Mouse (Mus musculus) monocyte, adult 2 months (primary cell): ENCODE measurements at regions not wholly inside any gene's neighbourhood (a gene's known extent, or its start where the extent isn't known, plus 50 kb on each side); places are given as distances from the start of the nearest gene placed in this dataset.

Source experiments
- DNase-seq, 2 experiments: peaks; one replicate each; pipeline ENCODE4 v3.0.0; 2022; ENCODE audit warnings: low spot score in 2 of 2, low read depth in 1 of 2

DNA sequence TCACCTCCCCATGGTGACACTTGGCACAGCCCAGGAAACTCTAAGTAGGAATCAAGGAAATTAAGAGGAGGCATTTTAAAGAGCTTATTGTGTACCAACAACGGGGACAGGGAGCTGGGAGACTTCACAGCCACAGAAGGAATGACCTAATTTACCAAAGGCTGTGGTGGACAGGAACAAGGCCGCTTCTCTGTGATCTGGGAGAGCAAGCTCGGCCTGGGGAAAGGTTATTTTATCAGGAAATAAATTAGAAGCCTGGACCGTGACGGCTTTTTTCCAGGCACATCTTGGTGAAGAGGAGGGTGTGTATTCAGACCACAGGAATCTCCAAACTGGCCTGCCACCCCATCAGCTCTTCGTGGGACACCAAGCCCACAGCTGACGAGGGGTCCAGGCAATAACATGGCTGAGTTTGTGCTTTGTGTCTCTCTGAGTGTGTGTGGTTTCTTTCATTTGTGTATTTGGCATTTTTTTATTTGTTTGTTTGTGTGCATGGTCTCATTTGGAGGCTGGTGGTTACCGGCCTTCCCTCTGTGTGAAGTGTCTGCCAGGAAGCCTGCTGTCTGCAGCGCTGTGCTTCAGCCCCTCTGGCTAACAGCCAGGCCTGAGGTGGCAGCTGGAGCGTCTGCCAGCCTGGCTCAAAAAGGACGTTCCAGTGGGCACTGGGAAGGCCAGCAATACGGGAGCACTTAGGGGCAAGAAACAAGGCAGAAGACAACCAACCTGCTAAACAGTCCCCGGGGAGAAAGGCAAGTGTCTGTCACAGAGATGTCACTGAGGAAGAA, 2174.6 kb upstream of the Gm7489 start:
- DNase-seq: no peak

DNA sequence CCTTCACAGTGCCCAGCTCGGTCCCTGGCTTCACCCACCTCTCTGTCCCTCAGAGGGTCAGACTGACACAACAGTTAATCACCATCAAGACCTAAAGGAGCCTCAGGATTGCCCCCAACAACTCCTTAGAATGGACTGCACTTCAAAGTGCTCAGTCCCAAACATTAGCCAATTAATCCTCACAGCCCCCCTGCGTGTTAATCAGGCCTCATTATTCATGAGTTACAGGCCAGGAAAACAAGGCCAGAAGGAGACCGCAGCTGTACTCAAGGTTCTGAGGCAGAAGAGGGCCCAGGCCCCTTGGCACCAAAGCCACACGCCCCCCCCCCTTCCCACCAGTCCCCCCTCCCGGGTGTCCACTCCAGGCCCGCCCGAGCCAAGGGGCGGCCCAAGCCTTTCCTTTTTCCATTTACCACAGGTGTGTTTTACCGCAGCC, 2163.8 kb upstream of the Gm7489 start:
- DNase-seq: no peak

DNA sequence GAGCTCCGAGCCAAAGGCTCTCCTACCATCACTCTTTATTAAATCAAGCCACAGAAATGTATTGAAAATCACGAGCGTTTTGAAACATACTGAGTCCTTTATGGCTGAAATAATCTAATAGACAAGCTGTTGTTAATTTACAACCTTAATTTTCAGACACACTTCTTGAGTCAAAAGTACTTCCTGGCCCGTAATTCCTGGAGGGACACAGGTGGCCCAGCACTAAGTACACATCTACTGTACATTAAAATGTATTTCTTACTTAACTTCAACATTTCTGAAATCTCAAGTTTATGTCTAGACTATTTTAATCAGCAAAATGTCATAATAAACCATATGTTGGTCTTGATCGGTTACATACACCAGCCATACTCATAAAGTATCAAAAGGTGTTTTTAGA, 2163.3 kb upstream of the Gm7489 start:
- DNase-seq: no peak

DNA sequence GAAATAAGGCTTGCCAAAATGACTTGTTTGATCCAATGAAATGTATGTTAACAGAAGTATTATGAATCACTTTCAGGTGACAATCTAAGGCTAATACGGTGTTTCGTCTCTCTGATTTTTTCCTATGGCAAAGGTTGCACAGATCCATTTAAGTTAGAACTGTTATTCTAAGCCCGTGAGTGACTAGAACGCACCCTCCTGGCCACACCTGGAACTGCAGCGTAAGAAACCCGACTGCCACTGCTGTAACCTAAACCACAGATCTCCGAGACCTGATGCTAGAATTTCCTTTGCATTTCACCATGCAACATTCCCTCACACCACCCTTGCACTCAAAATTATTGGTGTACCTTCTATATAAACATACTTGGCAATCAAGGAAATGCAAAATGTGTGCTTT, 2160.6 kb upstream of the Gm7489 start:
- DNase-seq: no peak

DNA sequence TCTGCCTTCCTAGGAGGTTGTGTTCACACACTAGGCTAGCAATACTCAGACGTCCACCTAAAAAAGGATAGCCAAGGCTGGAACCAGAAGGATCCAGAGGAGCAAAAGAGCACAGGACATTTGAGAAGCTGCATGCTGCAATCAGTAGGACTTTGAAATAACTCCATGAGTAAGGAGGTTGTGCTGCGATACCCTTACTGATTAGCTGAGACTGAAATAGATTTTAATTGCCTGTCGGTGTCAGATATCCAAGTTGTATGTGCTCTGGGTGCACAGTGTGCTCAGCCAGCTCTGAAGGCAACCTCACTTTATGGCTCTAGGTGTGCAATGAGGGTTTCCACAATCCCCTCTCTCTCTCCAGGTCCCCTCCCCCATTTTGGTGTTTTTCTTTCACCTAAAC, 2159.2 kb upstream of the Gm7489 start:
- no peak for DNase-seq

DNA sequence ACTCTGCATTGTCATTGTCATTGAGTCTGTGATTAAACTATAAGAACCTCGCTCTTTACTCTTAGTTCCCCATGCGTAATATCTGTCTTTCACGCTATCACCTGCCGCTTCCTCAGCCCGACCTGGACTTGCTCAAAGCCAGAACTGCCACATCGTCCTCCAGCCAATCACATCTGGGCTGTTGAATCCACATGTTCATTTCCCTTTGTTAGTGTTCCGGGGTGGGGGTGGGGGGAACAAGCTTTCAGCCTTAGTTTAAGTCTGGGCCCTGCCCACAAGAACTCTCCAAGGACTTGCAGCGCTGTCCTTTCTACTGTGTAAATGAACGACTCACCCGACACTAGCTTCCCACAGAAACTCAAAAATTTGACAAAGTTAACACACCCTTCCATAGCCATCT, 2154.6 kb upstream of the Gm7489 start:
- DNase-seq: no peak

DNA sequence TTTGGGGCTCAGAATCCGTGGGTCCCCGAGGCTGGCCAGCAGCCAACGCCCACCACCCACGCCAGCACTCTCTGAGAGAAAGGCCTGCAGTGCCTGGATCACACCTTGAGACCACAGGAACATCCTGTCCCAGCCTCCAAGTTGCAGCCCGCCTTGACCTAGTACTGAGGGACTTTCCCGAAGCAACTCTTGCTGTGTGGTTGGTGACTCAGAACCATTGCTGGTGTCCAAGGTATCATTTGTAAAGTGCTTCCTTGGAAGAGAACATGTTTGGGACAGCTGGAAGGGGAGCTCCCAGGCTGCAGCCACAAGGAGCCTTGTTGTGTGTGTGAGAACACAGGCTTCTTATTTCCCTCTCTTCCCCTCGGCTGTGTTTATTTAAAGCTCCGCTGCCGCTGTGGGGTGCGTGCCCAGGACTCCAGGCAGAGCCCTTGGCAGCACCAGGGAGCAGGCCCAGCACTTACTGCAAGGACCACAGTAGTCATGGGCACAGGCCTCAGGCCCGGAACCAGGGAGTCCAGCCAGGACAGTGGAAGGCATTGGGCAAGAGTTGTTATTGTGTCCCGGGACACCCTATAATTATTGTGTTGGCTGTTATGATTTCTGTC, 2153.8 kb upstream of the Gm7489 start:
- DNase-seq: no peak

DNA sequence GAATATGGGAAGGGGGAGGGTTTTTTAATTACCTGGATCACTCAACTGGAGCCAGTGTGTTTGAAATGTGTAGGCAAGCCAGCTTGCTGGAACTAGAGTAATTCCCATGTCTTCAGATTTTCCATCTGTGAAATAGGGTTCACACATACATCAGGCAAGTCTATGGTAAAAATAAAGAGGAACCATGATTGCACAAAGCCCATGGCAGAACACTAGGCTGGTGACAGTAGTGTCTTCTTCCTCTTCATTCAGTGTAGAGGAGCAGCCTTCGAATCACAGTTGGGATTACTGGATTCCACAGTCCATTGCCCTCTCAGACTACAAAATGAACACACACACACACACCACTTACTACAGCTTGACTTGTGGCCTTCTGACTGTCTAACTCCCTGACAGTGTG, 2150.5 kb upstream of the Gm7489 start:
- DNase-seq: no peak
